27 mouse cellular contexts compared by ENCODE assay signal in the genomic region with DNA sequence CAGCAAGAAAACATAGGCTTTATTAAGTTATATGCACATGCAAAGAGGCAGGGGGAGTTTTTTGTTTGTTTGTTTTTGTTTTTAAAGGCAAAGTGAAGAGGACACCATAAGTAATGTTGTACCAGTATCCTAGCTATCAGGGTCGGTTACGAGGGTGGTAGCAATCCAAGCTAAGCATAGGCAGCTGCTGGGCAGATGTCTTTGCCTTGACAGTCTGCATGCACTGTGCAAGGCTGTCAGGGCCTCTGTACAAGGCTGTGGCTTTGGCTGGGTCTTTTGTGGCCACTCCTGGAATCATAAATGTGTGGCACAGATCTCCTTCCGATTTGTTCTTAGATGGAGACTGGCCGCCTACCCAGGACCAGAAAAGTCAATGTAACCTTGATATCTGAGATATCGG.
"Had no signal": no experiment of that assay in that cellular context is flagged by ENCODE, and none has a peak within 500 bp of the region (broad histone marks: within the 10 kb centered on the region; RNA-seq: fewer than 3 reads in every experiment).

No protein-coding gene starts in this region.

- H3K4me1 ChIP-seq: embryonic facial prominence, embryonic 10.5 days; embryonic facial prominence, embryonic 13.5 days; embryonic facial prominence, embryonic 15.5 days; forebrain, embryonic 12.5 days; forebrain, embryonic 13.5 days had no signal

- H3K4me3 ChIP-seq: embryonic facial prominence, embryonic 10.5 days; embryonic facial prominence, embryonic 12.5 days; embryonic facial prominence, embryonic 13.5 days; embryonic facial prominence, embryonic 15.5 days; erythroblast, embryonic 14.5 days; forebrain, embryonic 12.5 days; forebrain, embryonic 13.5 days; forebrain, embryonic 15.5 days; gastrocnemius, adult 2 months; heart, adult 2 months had no signal

- H3K27ac ChIP-seq: embryonic facial prominence, embryonic 10.5 days; embryonic facial prominence, embryonic 12.5 days; embryonic facial prominence, embryonic 13.5 days; embryonic facial prominence, embryonic 15.5 days; forebrain, embryonic 12.5 days; forebrain, embryonic 13.5 days; forebrain, embryonic 15.5 days; gastrocnemius, adult 2 months; heart, adult 2 months had no signal

- H3K9ac ChIP-seq: embryonic facial prominence, embryonic 12.5 days; embryonic facial prominence, embryonic 13.5 days; embryonic facial prominence, embryonic 15.5 days; forebrain, embryonic 12.5 days; forebrain, embryonic 13.5 days; forebrain, embryonic 15.5 days; forebrain, postnatal 0 days had no signal

- H3K9me3 ChIP-seq: embryonic facial prominence, embryonic 10.5 days; embryonic facial prominence, embryonic 13.5 days; embryonic facial prominence, embryonic 15.5 days; forebrain, embryonic 12.5 days; forebrain, embryonic 13.5 days; forebrain, embryonic 15.5 days had no signal

- H3K36me3 ChIP-seq: embryonic facial prominence, embryonic 10.5 days; embryonic facial prominence, embryonic 12.5 days; embryonic facial prominence, embryonic 13.5 days; embryonic facial prominence, embryonic 15.5 days; forebrain, embryonic 12.5 days; forebrain, embryonic 15.5 days had no signal

- H3K27me3 ChIP-seq: embryonic facial prominence, embryonic 12.5 days; embryonic facial prominence, embryonic 13.5 days; embryonic facial prominence, embryonic 15.5 days; forebrain, embryonic 12.5 days; forebrain, embryonic 13.5 days; forebrain, embryonic 15.5 days had no signal

- H3K4me2 ChIP-seq: embryonic facial prominence, embryonic 12.5 days; embryonic facial prominence, embryonic 13.5 days; embryonic facial prominence, embryonic 15.5 days; forebrain, embryonic 12.5 days; forebrain, embryonic 13.5 days; forebrain, embryonic 15.5 days had no signal

- DNase-seq: cerebellum, adult 2 months; cerebellum, adult 8-10 months; cerebellum, adult 9-10 months; cerebellum, adult 9-11 months; cerebellum, postnatal 10 days; cerebellum, postnatal 14 days; cerebellum, postnatal 25 days; cerebellum, postnatal 36 days; embryo, embryonic 11 days; forebrain, postnatal 0 days; gastrocnemius, adult 2 months; gastrocnemius, postnatal 10 days; gastrocnemius, postnatal 14 days; gastrocnemius, postnatal 25 days; gastrocnemius, postnatal 36 days; heart, adult 11 months; heart, adult 2 months had no signal

- ATAC-seq: forebrain, embryonic 13.5 days; forebrain, embryonic 14.5 days; forebrain, embryonic 15.5 days; forebrain, embryonic 16.5 days; forebrain, postnatal 0 days had no signal
